Mouse (Mus musculus): Measurements from ENCODE around the gene Cphx2.
"Not testable (repeated sequence)": the region's sequence is repeated elsewhere in the genome, so short reads cannot be mapped to it uniquely, and the experiment has no call there.

GRCm38 (mm10) chr14:26076620-26077390, 4.5 kb upstream of the Cphx2 start:
- TF ChIP-seq POLR2A (IDR thresholded peaks at IDR 0.05; ENCODE audit: control insufficient read depth, low read depth, low read length); CTCF (IDR thresholded peaks at IDR 0.05; ENCODE audit: control insufficient read depth, insufficient read depth, insufficient replicate concordance, low read depth, low read length): not testable (repeated sequence)
